Mouse (Mus musculus) kidney, postnatal 0 days (tissue): Measurements from ENCODE around the gene Phf12. TPM values are rescaled to one million over a fixed set of nuclear protein-coding genes. Genes with fewer than 3 reads are reported as not detected.

Experiments used
- ATAC-seq: fragments of 200-750 bp; cut with Nextera tagmentation; replicated peaks from 2 replicates; pipeline ENCODE4 v1.8.0; 2017; ENCODE audit warnings: low read depth, moderate number of reproducible peaks, moderate TSS enrichment, moderate library complexity; ENCODE audit not compliant: low FRiP score
- DNase-seq: peaks from one replicate; pipeline ENCODE4 v3.0.0-alpha.2; 2016; ENCODE audit warnings: low spot score
- H3K27ac ChIP-seq: fragments of 300-500 bp; sonication (generic); 2 replicates; pipeline ENCODE4 v1.5.1; 2014; ENCODE audit warnings: mild to moderate bottlenecking
- H3K27me3 ChIP-seq: fragments of 300-500 bp; sonication (generic); 2 replicates; pipeline ENCODE4 v1.6.1; 2014; ENCODE audit warnings: low read length, mixed read lengths; ENCODE audit not compliant: insufficient read depth
- H3K36me3 ChIP-seq: fragments of 300-500 bp; sonication (generic); 2 replicates; pipeline ENCODE4 v1.6.1; 2014; ENCODE audit warnings: low read length, mixed read lengths; ENCODE audit not compliant: insufficient read depth
- H3K4me1 ChIP-seq: fragments of 300-500 bp; sonication (generic); replicated peaks from 2 replicates; pipeline ENCODE4 v1.6.1; 2014; ENCODE audit warnings: antibody characterized with exemption, low read length, mixed read lengths; ENCODE audit not compliant: insufficient read depth
- H3K4me2 ChIP-seq: fragments of 300-500 bp; sonication (generic); 2 replicates; pipeline ENCODE4 v1.6.1; 2014; ENCODE audit warnings: mild to moderate bottlenecking, low read length, moderate library complexity, mixed read lengths
- H3K4me3 ChIP-seq: fragments of 300-500 bp; sonication (generic); replicated peaks from 2 replicates; pipeline ENCODE4 v1.5.1; 2014; ENCODE audit warnings: low read depth, low read length
- H3K9ac ChIP-seq: fragments of 300-500 bp; sonication (generic); 2 replicates; pipeline ENCODE4 v1.6.1; 2014; ENCODE audit warnings: low read depth, low read length
- H3K9me3 ChIP-seq: fragments of 300-500 bp; sonication (generic); replicated peaks from 2 replicates; pipeline ENCODE4 v1.6.1; 2016; ENCODE audit warnings: low read length, inconsistent platforms, mixed read lengths
- CTCF ChIP-seq: IDR thresholded peaks from 2 replicates; pipeline ENCODE4 v1.5.1; 2016; ENCODE audit warnings: antibody characterized with exemption, low read depth, mild to moderate bottlenecking, moderate library complexity
- WGBS: fragments of 180-500 bp; shearing (Covaris S2); extraction: QIAGEN DNeasy Blood & Tissue Kit; methylation state at CpG from one replicate; pipeline ENCODE4 v1.1.7; 2014; 5-methylcytosine and 5-hydroxymethylcytosine counted together
- polyA plus RNA-seq: library from polyadenylated mRNA; unstranded; fragments of >200 nt; fragmentation: Nextera tagmentation; extraction: Ambion mirVana; gene quantifications from 2 replicates; pipeline ENCODE4 v1.2.1, GENCODE M21; 2015

The Phf12 gene
- polyA plus RNA-seq, 1 experiment from 2014 or later = 11.1 TPM

- H3K27me3 ChIP-seq = no peaks in the 10 kb centered on the region
- no peak overlapping the region for H3K9ac ChIP-seq
- no peak for TF ChIP-seq CTCF
- no peaks in the 10 kb centered on the region for H3K9me3 ChIP-seq
- peaks cover 8% of the 10 kb centered on the region for H3K36me3 ChIP-seq
- 76% methylated on average over 5 of the region's 5 CpGs for WGBS
- H3K4me2 ChIP-seq = no peak overlapping the region
- no peak overlapping the region for H3K4me3 ChIP-seq
- DNase-seq = no peak
- no peaks in the 10 kb centered on the region for H3K4me1 ChIP-seq
- no peak overlapping the region for H3K27ac ChIP-seq
- ATAC-seq = no peak
Measured at GRCm38 (mm10) chr11:78069130-78069529, 86.6 kb downstream of the Phf12 start.

- Histone ChIP-seq H3K27me3 (no peaks in the 10 kb centered on the region), H3K9me3 (no peaks in the 10 kb centered on the region), H3K36me3 (peaks cover 12% of the 10 kb centered on the region), H3K4me2 (no peak overlapping the region), H3K4me1 (no peaks in the 10 kb centered on the region), H3K9ac (no peak overlapping the region), H3K27ac (no peak overlapping the region), H3K4me3 (no peak overlapping the region)
- ATAC-seq (no peak), DNase-seq (no peak)
- no peak for TF ChIP-seq CTCF
- 87% methylated on average over 6 of the region's 6 CpGs for WGBS
Measured at GRCm38 (mm10) chr11:78069646-78070045, 87.1 kb downstream of the Phf12 start.

- H3K4me3 ChIP-seq = no peak overlapping the region
- H3K4me2 ChIP-seq = no peak overlapping the region
- DNase-seq (no peak), ATAC-seq (no peak)
- peaks cover 15% of the 10 kb centered on the region for H3K36me3 ChIP-seq
- no peaks in the 10 kb centered on the region for H3K4me1 ChIP-seq
- no peak overlapping the region for H3K27ac ChIP-seq
- no peaks in the 10 kb centered on the region for H3K27me3 ChIP-seq
- H3K9me3 ChIP-seq = no peaks in the 10 kb centered on the region
- no peak for TF ChIP-seq CTCF
- 87% methylated on average over 5 of the region's 5 CpGs for WGBS
- H3K9ac ChIP-seq = no peak overlapping the region
Measured at GRCm38 (mm10) chr11:78071938-78072337, 89.4 kb downstream of the Phf12 start.

GRCm38 (mm10) chr11:78072425-78073130 lies 90.0 kb downstream of the Phf12 start:
- no peaks in the 10 kb centered on the region for H3K9me3 ChIP-seq
- H3K36me3 ChIP-seq = peaks cover 15% of the 10 kb centered on the region
- H3K4me2 ChIP-seq = no peak overlapping the region
- DNase-seq = no peak
- 30% methylated on average over 6 of the region's 6 CpGs for WGBS
- no peaks in the 10 kb centered on the region for H3K27me3 ChIP-seq
- no peak overlapping the region for H3K9ac ChIP-seq
- no peaks in the 10 kb centered on the region for H3K4me1 ChIP-seq
- H3K4me3 ChIP-seq = no peak overlapping the region
- no peak overlapping the region for H3K27ac ChIP-seq
- ATAC-seq = no peak
- no peak for TF ChIP-seq CTCF

- no peak for DNase-seq
- Histone ChIP-seq H3K4me2 (no peak overlapping the region), H3K9ac (no peak overlapping the region), H3K27ac (no peak overlapping the region), H3K4me3 (no peak overlapping the region), H3K9me3 (no peaks in the 10 kb centered on the region), H3K27me3 (no peaks in the 10 kb centered on the region), H3K4me1 (no peaks in the 10 kb centered on the region), H3K36me3 (peaks cover 15% of the 10 kb centered on the region)
- ATAC-seq = no peak
- WGBS = 92% methylated on average over 9 of the region's 9 CpGs
- TF ChIP-seq CTCF = no peak
Measured at GRCm38 (mm10) chr11:78073577-78074276, 91.2 kb downstream of the Phf12 start.

DNA sequence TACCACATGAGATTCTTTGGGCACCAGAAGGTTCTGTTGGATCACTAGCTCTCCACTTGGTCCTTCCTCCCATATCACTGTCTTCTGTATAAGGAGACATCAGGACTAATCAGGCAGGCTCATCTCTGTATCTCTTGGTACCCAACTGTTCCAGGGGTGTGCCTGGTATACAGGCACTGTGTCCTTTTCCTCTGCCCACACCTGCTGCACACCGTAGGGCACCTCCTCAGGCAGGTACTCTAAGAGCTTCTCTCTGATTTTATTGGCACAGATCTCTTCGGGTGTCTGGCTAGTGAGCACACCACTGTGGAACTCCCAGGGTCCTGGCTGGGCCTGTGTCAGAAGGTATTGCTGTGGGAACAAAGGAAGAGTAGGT lies 91.7 kb downstream of the Phf12 start:
- no peak for TF ChIP-seq CTCF
- whole genome bisulfite sequencing = 95% methylated on average over 2 of the region's 2 CpGs
- Histone ChIP-seq H3K27ac (no peak overlapping the region), H3K9ac (no peak overlapping the region), H3K4me3 (no peak overlapping the region), H3K36me3 (peaks cover 15% of the 10 kb centered on the region), H3K27me3 (no peaks in the 10 kb centered on the region), H3K9me3 (no peaks in the 10 kb centered on the region), H3K4me2 (no peak overlapping the region), H3K4me1 (no peaks in the 10 kb centered on the region)
- DNase-seq (no peak), ATAC-seq (no peak)
